Mouse (Mus musculus) ES-CJ7 (cell line): ENCODE measurements around the gene Nfrkb.
A peak's percentile ranks its signal among the peaks of the same experiment; 100 is the strongest.

Experiments used
- DNase-seq: peaks from one replicate; pipeline ENCODE4 v3.0.0; 2011; ENCODE audit warnings: low read depth, low spot score

Gene Nfrkb

DNA sequence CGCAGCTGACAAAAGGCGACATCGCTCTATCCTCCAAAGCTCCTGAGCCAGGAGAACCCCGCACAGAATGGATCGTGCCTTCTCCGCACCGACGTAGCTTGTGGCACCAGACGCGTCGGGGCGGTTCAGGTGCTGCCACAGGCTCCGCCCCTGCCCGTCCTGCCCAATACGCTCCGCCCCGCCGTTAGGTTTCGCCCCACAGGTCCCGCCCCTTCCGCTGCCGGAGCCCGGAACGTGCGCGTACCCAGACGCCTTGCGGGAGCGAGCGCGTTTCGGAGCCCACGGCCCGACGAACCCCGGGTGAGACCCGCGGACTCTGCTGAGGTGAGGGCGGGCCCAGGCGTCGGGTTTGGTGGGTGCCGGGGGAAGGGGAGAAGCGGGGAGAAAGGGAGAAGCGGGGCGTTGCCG, at the start of gene Nfrkb:
Nfrkb (plus strand) TSS at position 246 of the 408 bp plus-strand sequence.
- peak; percentile 93 for DNase-seq

- no peak for DNase-seq
These were observed 41.6 kb upstream of the Nfrkb start for GRCm38 (mm10) chr9:31344289-31344831.

GRCm38 (mm10) chr9:31346575-31347080, 39.4 kb upstream of the Nfrkb start:
- DNase-seq, result peak; percentile 17

DNA sequence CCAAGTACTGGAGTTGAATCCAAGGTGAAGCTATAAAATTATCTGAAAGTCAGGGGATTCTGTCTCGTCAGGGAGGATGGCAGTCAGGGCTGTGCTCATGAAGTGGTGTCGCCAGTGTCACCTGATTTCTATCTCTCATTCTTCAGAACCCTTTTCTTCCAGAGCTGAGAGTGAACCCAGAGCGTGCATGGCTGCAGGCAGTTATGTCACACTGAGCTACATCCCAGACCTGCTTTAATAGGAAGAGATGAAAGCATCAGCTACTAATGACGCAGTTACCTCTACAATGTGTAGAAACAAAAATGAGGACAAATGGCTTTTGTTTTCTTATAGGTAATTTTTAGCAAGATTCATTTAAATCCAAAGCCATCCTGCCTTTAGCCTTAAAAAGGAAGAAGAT, 37.5 kb upstream of the Nfrkb start:
- no peak for DNase-seq

- peak; percentile 62 for DNase-seq
These were observed 37.1 kb upstream of the Nfrkb start for GRCm38 (mm10) chr9:31348915-31349314.

DNA sequence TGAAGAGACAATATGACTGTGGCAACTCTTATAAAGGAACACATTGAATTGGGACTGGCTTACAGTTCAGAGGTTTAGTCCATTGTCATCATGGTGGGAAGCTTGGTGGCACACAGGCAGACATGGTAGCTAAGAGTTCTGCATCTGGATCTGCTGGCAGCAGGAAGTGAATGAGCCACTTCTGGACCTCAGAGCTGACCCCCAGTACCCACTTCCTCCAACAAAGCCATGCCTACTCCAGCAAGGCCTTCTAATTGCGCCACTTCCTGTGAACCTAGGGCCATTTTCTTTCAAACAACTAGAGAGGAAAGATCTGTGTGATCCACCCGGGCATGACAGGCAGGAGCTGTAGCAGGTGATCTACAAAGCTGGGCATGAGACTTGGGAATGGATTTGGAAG, 33.3 kb upstream of the Nfrkb start:
- no peak for DNase-seq

DNA sequence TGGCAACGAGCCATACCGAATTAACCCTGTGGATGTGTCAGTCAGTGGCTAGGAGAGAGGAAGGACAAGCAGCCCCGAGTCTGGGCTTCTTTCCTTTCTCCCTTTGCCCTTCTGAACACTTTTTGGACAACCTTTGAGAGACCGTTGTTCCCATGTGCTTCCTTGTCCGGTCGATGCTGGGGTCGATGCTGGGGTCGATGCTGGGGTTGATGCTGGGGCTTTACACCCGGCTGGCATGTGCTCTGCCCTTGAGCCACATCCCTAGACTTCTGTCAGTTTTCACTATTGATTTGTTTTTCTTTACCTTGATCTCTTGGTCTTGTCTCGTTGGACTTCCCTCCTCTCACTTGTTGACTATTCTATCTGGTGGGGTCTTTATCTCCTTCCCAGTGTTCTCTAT, 32.5 kb upstream of the Nfrkb start:
- no peak for DNase-seq

GRCm38 (mm10) chr9:31354051-31354450, 31.9 kb upstream of the Nfrkb start:
- no peak for DNase-seq

GRCm38 (mm10) chr9:31363698-31364609, 22.0 kb upstream of the Nfrkb start:
- DNase-seq, result no peak

GRCm38 (mm10) chr9:31365086-31365485, 20.9 kb upstream of the Nfrkb start:
- no peak for DNase-seq

GRCm38 (mm10) chr9:31371740-31372139, 14.3 kb upstream of the Nfrkb start:
- no peak for DNase-seq

- peak; percentile 62 for DNase-seq
These were observed 9.3 kb upstream of the Nfrkb start for GRCm38 (mm10) chr9:31376661-31377060.

DNA sequence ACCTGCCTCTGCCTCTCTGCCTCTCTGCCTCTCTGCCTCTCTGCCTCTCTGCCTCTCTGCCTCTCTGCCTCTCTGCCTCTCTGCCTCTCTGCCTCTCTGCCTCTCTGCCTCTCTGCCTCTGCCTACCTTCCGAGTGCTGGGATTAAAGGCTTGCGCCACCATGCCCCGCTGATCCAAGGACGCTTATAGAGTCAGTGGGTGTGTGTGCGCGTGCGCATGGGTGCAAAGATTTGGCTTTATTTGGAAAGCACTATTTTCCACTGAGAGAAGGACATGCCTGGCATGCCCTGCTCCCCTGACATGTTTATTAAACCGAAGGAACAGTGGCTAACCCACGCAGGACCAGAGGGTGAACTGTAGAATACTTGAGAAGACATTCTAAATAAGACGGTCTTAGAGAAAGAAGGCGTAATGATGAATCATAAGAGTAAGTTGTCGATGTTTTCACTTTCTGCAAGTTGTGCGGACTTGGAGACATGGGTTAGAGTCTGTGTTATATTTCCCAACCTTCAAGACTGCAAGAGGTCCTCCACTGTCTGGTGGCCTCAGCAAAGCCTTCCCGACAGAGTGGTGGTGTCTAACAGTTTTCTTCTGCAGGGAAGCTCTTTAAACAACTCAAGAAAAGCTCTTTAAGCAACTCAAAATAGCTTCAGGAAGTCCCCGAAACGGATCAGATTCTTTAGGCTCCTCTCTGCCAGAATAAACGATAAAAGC, 1.0 kb upstream of the Nfrkb start:
- DNase-seq, result no peak

GRCm38 (mm10) chr9:31385500-31385869, 507 bp upstream of the Nfrkb start:
- no peak for DNase-seq

DNA sequence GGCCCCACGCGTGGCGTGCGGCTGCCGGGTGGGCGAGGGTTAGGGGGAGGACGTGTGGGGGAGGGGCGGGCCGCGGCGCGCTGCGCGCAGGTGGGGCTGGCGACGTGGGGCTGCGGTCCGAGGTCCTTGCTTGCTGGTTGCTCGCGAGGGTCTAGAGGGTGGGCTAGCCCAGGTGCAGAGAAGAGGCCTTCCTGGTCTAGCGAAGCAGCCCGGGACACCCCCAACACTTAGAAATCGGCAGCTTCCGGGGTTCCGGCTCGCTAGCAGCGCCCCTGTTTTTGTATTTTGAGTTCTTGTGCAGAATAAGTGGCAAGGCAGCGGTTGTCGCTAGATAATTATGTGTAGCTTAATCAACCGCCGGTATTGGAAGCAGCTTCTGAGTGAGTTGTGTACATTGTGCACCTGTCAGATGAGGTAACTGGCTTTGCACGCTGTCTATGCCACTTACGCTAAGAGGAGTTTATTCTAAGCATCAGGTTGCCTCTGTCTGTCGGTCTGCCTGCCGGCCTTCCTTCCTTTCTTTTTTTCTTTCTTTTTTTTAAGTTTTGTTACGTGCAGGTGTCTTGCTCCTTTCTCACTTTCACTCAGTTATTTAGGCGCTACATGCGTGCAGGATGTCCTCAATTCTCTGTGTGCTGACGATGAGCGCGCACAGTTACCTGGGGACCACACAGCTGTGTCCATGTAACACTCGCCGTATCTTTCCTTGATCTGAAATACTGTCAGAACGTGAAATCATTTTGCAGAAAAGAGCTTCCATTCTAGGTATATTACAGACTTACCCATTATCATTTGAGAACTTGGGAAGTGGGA, 582 bp downstream of the Nfrkb start:
- no peak for DNase-seq

DNA sequence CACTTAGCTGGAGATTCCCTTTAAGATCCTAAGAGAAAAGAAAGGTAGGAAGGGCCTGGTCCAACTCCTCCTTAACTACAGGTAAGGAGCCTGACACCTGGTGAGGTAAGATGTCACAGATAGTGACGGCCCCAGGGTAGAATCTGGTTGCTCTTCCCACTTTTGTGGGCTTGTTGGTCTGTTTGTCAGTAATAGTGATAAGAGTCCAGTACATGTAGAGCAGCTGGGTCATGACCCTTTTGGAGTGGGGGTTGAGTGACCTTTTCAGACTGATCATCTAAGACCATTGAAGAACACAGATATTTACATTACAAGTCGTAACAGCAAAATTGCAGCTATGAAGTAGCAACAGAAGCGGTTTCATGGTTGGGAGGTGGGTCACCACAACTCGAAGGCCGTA, 1.2 kb downstream of the Nfrkb start:
- no peak for DNase-seq

GRCm38 (mm10) chr9:31400441-31400840, 14.4 kb downstream of the Nfrkb start:
- peak; percentile 58 for DNase-seq

DNA sequence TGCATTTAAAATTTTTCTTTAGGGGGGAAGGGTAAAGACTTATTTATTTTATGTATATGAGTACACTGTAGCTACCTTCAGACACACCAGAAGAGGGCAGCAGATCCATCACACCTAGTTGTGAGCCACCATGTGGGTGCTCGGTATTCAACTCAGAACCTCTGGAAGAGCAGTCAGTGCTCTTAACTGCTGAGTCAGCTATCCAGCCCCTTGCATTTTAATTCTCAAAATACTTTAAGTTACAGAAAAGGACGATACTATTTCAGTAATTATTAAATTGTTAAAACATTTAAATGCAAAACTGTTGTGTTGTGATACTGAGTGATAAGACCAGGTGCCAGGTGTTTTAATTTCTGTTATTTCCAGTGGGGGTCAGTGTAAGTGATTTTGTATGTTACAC, 18.3 kb downstream of the Nfrkb start:
- DNase-seq, result no peak

GRCm38 (mm10) chr9:31405217-31405616, 19.2 kb downstream of the Nfrkb start:
- DNase-seq, result peak; percentile 75

DNA sequence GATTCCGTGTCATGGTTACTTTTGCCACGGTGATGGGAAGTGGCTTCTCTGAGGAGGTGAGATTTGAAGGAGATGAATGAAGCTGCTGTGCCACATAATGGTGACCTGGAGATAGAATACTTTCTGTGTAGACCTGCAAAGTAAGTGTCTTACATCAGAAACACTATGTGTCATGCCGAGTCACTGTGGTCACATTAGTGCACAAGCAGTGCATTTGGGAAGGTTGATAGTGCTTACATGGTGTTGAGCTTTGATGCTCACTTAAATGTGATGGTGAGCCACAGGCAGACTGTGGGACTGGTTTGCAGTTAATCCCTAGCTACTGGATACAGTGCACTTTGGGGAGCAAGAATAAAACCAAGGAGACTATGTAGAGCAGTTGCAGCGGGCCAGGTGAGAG, 26.2 kb downstream of the Nfrkb start:
- DNase-seq, result no peak

GRCm38 (mm10) chr9:31418821-31419220, 32.8 kb downstream of the Nfrkb start:
- DNase-seq, result no peak

GRCm38 (mm10) chr9:31422143-31422542, 36.2 kb downstream of the Nfrkb start:
- DNase-seq, result no peak
